In genomic region chr11:86623402-86624010, GRCm38 (mm10) we compare ENCODE assay signal across 14 mouse cellular contexts.
DNase-seq lines count a peak whose midpoint lies in the region; ATAC-seq and TF ChIP-seq lines count a peak whose summit lies in the region.
"Had no signal": no experiment of that assay in that cellular context is flagged by ENCODE, and none has a peak within 500 bp of the region (broad histone marks: within the 10 kb centered on the region; RNA-seq: fewer than 3 reads in every experiment).

No protein-coding gene starts in this region.

- no peak for TF ChIP-seq CTCF in liver, adult 2 months (IDR thresholded peaks at IDR 0.05; ENCODE audit: low read depth, low read length)
- TF ChIP-seq CTCF in bone marrow macrophage, adult 2 months (IDR thresholded peaks at IDR 0.05; ENCODE audit: low read depth, low read length): no peak

- 97% methylated on average over 1 of the region's 1 CpGs for WGBS in liver, adult 2 months
- WGBS in liver, embryonic 11.5 days: 79% methylated on average over 1 of the region's 1 CpGs
- WGBS in neural tube, embryonic 15.5 days: 100% methylated on average over 1 of the region's 1 CpGs

- no peak for ATAC-seq in CD4-positive, CD25-positive, alpha-beta regulatory T cell, adult 4 months
- no peak for ATAC-seq in liver, embryonic 11.5 days (replicated peaks; ENCODE audit: low FRiP score)
- ATAC-seq in neural tube, embryonic 15.5 days (ENCODE audit: low FRiP score): no peak

- no peak overlapping the region for H3K4me3 ChIP-seq in liver, adult 2 months (ENCODE audit: insufficient read depth, low read depth, low read length)
- no peak overlapping the region for H3K4me3 ChIP-seq in liver, embryonic 11.5 days (ENCODE audit: low read depth, low read length)
- peak overlapping the region; percentile 5; the same call in 1 of the 2 replicates for H3K4me3 ChIP-seq in bone marrow macrophage, adult 2 months (ENCODE audit: insufficient read depth, low read length)
- H3K4me3 ChIP-seq in myocyte: no peak overlapping the region
- no peak overlapping the region for H3K4me3 ChIP-seq in neural tube, embryonic 15.5 days (replicated peaks)
- H3K4me3 ChIP-seq: hindbrain, embryonic 12.5 days had no signal

- DNase-seq in CD4-positive, CD25-positive, alpha-beta regulatory T cell, adult 2 months (ENCODE audit: low read depth, low spot score): peak; percentile 20
- DNase-seq in liver, adult 2 months (ENCODE audit: extremely low read depth, low read depth, low spot score): no peak
- DNase-seq in liver, embryonic 11.5 days (ENCODE audit: low spot score): no peak
- DNase-seq in urinary bladder, postnatal 10 days (ENCODE audit: low spot score): no peak
- DNase-seq: adrenal gland, adult 8-10 months; cerebellum, adult 9-11 months; kidney, adult 8-10 months; kidney, postnatal 4 days; retina, postnatal 1 day had no signal

- H3ac ChIP-seq in myocyte (ENCODE audit: control insufficient read depth, insufficient read length): no peak overlapping the region

- peaks cover 8% of the 10 kb centered on the region; the same call in 1 of the 2 replicates for H3K4me1 ChIP-seq in liver, adult 2 months (ENCODE audit: control insufficient read depth, insufficient read depth, low read length)
- H3K4me1 ChIP-seq in liver, embryonic 11.5 days (replicated peaks; ENCODE audit: control insufficient read depth, insufficient read depth, low read length): peaks cover 23% of the 10 kb centered on the region
- H3K4me1 ChIP-seq in bone marrow macrophage, adult 2 months (ENCODE audit: control insufficient read depth, insufficient read depth, low read length): peaks cover 36% of the 10 kb centered on the region
- peaks cover 4% of the 10 kb centered on the region; the same call in 1 of the 2 replicates for H3K4me1 ChIP-seq in neural tube, embryonic 15.5 days
- H3K4me1 ChIP-seq: hindbrain, embryonic 12.5 days had no signal

- peaks cover 12% of the 10 kb centered on the region; the same call in 1 of the 2 replicates for H3K79me2 ChIP-seq in liver, adult 2 months (ENCODE audit: control insufficient read depth, insufficient read depth, low read length)
- peaks cover 63% of the 10 kb centered on the region for H3K79me2 ChIP-seq in myocyte (ENCODE audit: control insufficient read depth, insufficient read depth)

- H3K9me3 ChIP-seq in liver, embryonic 11.5 days (ENCODE audit: control insufficient read depth, low read length): no peaks in the 10 kb centered on the region
- no peaks in the 10 kb centered on the region for H3K9me3 ChIP-seq in neural tube, embryonic 15.5 days (replicated peaks)
- H3K9me3 ChIP-seq: hindbrain, embryonic 12.5 days had no signal

- no peak for TF ChIP-seq POLR2A in liver, adult 2 months (IDR thresholded peaks at IDR 0.05; ENCODE audit: extremely low read depth, insufficient read depth, low read length)
- TF ChIP-seq POLR2A in bone marrow macrophage, adult 2 months (IDR thresholded peaks at IDR 0.05; ENCODE audit: borderline replicate concordance, low read depth, low read length): no peak
- no peak for TF ChIP-seq POLR2A in myocyte (IDR thresholded peaks at IDR 0.05; ENCODE audit: insufficient read length, low read depth)

- no peak overlapping the region for H3K4me2 ChIP-seq in liver, embryonic 11.5 days
- H3K4me2 ChIP-seq in myocyte (ENCODE audit: low read depth): peak overlapping the region; percentile 82
- H3K4me2 ChIP-seq in neural tube, embryonic 15.5 days: no peak overlapping the region
- H3K4me2 ChIP-seq: hindbrain, embryonic 12.5 days had no signal

- no peaks in the 10 kb centered on the region for H3K27me3 ChIP-seq in liver, adult 2 months (ENCODE audit: control insufficient read depth, insufficient read depth, low read length)
- H3K27me3 ChIP-seq in liver, embryonic 11.5 days (replicated peaks; ENCODE audit: control insufficient read depth, insufficient read depth, low read length): no peaks in the 10 kb centered on the region
- H3K27me3 ChIP-seq in myocyte (ENCODE audit: control insufficient read depth, insufficient read depth, insufficient read length): no peaks in the 10 kb centered on the region
- H3K27me3 ChIP-seq in neural tube, embryonic 15.5 days (replicated peaks): no peaks in the 10 kb centered on the region
- H3K27me3 ChIP-seq: hindbrain, embryonic 12.5 days had no signal

- H3K9ac ChIP-seq in liver, adult 2 months (ENCODE audit: low read depth, low read length): no peak overlapping the region
- no peak overlapping the region; the same call in 1 of the 2 replicates for H3K9ac ChIP-seq in liver, embryonic 11.5 days (ENCODE audit: low read depth, low read length)
- H3K9ac ChIP-seq in neural tube, embryonic 15.5 days (replicated peaks): no peak overlapping the region
- H3K9ac ChIP-seq: hindbrain, embryonic 12.5 days had no signal

- peaks cover 8% of the 10 kb centered on the region; the same call in 1 of the 2 replicates for H3K36me3 ChIP-seq in liver, adult 2 months (ENCODE audit: control insufficient read depth, insufficient read depth, low read length)
- no peaks in the 10 kb centered on the region for H3K36me3 ChIP-seq in liver, embryonic 11.5 days (ENCODE audit: control insufficient read depth, insufficient read depth, low read length)
- no peaks in the 10 kb centered on the region for H3K36me3 ChIP-seq in myocyte (ENCODE audit: control insufficient read depth, insufficient read depth)
- no peaks in the 10 kb centered on the region for H3K36me3 ChIP-seq in neural tube, embryonic 15.5 days
- H3K36me3 ChIP-seq: hindbrain, embryonic 12.5 days had no signal

- H3K27ac ChIP-seq in liver, adult 2 months (replicated peaks; ENCODE audit: insufficient read depth, low read depth, low read length): peak overlapping the region; percentile 56; the same call in 1 of the 2 replicates
- H3K27ac ChIP-seq in liver, embryonic 11.5 days (ENCODE audit: low read depth, low read length): no peak overlapping the region
- peak overlapping the region; percentile 94 for H3K27ac ChIP-seq in bone marrow macrophage, adult 2 months (ENCODE audit: insufficient read depth, low read depth, low read length)
- H3K27ac ChIP-seq in neural tube, embryonic 15.5 days (replicated peaks): no peak overlapping the region
- H3K27ac ChIP-seq: hindbrain, embryonic 12.5 days had no signal

TF ChIP-seq in myocyte, 11 proteins besides CTCF, POLR2A, EP300 and RAD21:
- TF ChIP-seq MAX (IDR thresholded peaks at IDR 0.05; ENCODE audit: low read depth) (no peak), CEBPB (IDR thresholded peaks at IDR 0.05; ENCODE audit: insufficient read depth, poor library complexity, severe bottlenecking) (no peak), TCF12 (IDR thresholded peaks at IDR 0.05; ENCODE audit: insufficient read depth, poor library complexity, severe bottlenecking) (peak; percentile 37), MYOD1 (IDR thresholded peaks at IDR 0.05; ENCODE audit: control insufficient read depth in 1 of 3, insufficient read length in 2 of 3, low read depth in 2 of 3) (peak in 2 of 3 experiments; percentile 58 to 75), E2F4 (IDR thresholded peaks at IDR 0.05; ENCODE audit: insufficient read depth) (no peak), MYOG (IDR thresholded peaks at IDR 0.05; ENCODE audit: control insufficient read depth in 1 of 3, insufficient read depth in 1 of 3, insufficient read length in 2 of 3, low read depth in 2 of 3) (peak; percentile 12 to 65 (median 48))

Comparison
In these comparisons a context has a peak if more than half of its experiments do, and no peak if none do; other contexts are left out.
1. H3K27ac ChIP-seq: peak in liver, adult 2 months (single experiment) and bone marrow macrophage, adult 2 months (single experiment); none in liver, embryonic 11.5 days (single experiment) and neural tube, embryonic 15.5 days (single experiment).